ENCODE assay signal across 32 mouse cellular contexts in the genomic region with DNA sequence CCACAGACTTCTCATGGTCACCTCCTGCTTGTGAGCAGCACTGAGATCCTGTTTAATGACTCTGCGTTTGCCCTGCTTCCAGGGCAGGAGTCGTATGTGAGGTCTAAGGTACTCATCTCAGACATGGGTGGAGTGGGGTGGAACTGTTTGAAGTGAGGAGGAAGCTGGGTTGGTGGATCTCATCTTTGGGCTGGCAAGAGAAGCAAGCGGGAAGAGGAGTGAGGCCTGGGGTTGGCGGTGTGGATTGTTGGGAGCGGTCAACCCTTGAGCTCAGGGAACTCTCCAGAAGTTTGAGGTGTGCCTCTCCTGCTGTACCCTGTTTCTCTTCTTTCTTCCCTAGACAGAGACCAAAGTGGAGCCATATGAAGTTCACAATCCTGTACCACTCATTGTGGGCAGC. TPM values are rescaled to one million over a fixed set of nuclear protein-coding genes. Genes with fewer than 3 reads are reported as not detected.
DNase-seq lines count a peak whose midpoint lies in the region; ATAC-seq and TF ChIP-seq lines count a peak whose summit lies in the region.
"Had no signal": no experiment of that assay in that cellular context is flagged by ENCODE, and none has a peak within 500 bp of the region (broad histone marks: within the 10 kb centered on the region; RNA-seq: fewer than 3 reads in every experiment).

No protein-coding gene starts in this region.

- H3K27ac ChIP-seq in heart, embryonic 10.5 days, result no peak overlapping the region
- H3K27ac ChIP-seq in stomach, postnatal 0 days (replicated peaks), result no peak overlapping the region
- H3K27ac ChIP-seq: embryonic facial prominence, embryonic 12.5 days; embryonic facial prominence, embryonic 15.5 days; forebrain, embryonic 13.5 days; gastrocnemius, adult 2 months; heart, adult 2 months; heart, embryonic 15.5 days; hindbrain, embryonic 10.5 days; hindbrain, embryonic 13.5 days had no signal

- no peak overlapping the region for H3K4me3 ChIP-seq in heart, embryonic 10.5 days
- H3K4me3 ChIP-seq in stomach, postnatal 0 days (ENCODE audit: low read depth, low read length), result no peak overlapping the region
- H3K4me3 ChIP-seq: embryonic facial prominence, embryonic 12.5 days; embryonic facial prominence, embryonic 15.5 days; forebrain, embryonic 13.5 days; gastrocnemius, adult 2 months; heart, adult 2 months; heart, embryonic 12.5 days; heart, embryonic 15.5 days; hindbrain, embryonic 10.5 days; hindbrain, embryonic 13.5 days had no signal

- no peak overlapping the region for H3K9ac ChIP-seq in stomach, postnatal 0 days (ENCODE audit: low read length)
- H3K9ac ChIP-seq: embryonic facial prominence, embryonic 12.5 days; embryonic facial prominence, embryonic 15.5 days; forebrain, embryonic 13.5 days; forebrain, postnatal 0 days; heart, embryonic 12.5 days; heart, embryonic 15.5 days; hindbrain, embryonic 13.5 days had no signal

- H3K9me3 ChIP-seq in heart, embryonic 10.5 days, result no peaks in the 10 kb centered on the region
- no peaks in the 10 kb centered on the region for H3K9me3 ChIP-seq in stomach, postnatal 0 days (ENCODE audit: control insufficient read depth, low read length)
- H3K9me3 ChIP-seq: embryonic facial prominence, embryonic 12.5 days; embryonic facial prominence, embryonic 15.5 days; forebrain, embryonic 13.5 days; heart, embryonic 12.5 days; heart, embryonic 15.5 days; hindbrain, embryonic 10.5 days; hindbrain, embryonic 13.5 days had no signal

- TF ChIP-seq CTCF in stomach, postnatal 0 days (IDR thresholded peaks at IDR 0.05; ENCODE audit: low read depth), result no peak

- no peaks in the 10 kb centered on the region for H3K4me1 ChIP-seq in heart, embryonic 10.5 days
- H3K4me1 ChIP-seq in stomach, postnatal 0 days (replicated peaks; ENCODE audit: control insufficient read depth, insufficient read depth), result no peaks in the 10 kb centered on the region
- H3K4me1 ChIP-seq: embryonic facial prominence, embryonic 12.5 days; embryonic facial prominence, embryonic 15.5 days; forebrain, embryonic 13.5 days; heart, embryonic 12.5 days; heart, embryonic 15.5 days; hindbrain, embryonic 13.5 days had no signal

- H3K4me2 ChIP-seq in stomach, postnatal 0 days (replicated peaks; ENCODE audit: low read depth), result no peak overlapping the region
- H3K4me2 ChIP-seq: embryonic facial prominence, embryonic 12.5 days; embryonic facial prominence, embryonic 15.5 days; forebrain, embryonic 13.5 days; heart, embryonic 12.5 days; heart, embryonic 15.5 days; hindbrain, embryonic 13.5 days had no signal

- WGBS in heart, embryonic 10.5 days, result 91% methylated on average over 5 of the region's 5 CpGs
- WGBS in stomach, postnatal 0 days, result 95% methylated on average over 5 of the region's 5 CpGs

- no peak for TF ChIP-seq EP300 in stomach, postnatal 0 days (optimal IDR thresholded peaks at IDR 0.05)

- no peaks in the 10 kb centered on the region for H3K36me3 ChIP-seq in heart, embryonic 10.5 days
- no peaks in the 10 kb centered on the region for H3K36me3 ChIP-seq in stomach, postnatal 0 days (ENCODE audit: control insufficient read depth, insufficient read depth, low read length)
- H3K36me3 ChIP-seq: embryonic facial prominence, embryonic 12.5 days; embryonic facial prominence, embryonic 15.5 days; heart, embryonic 12.5 days; heart, embryonic 15.5 days; hindbrain, embryonic 10.5 days; hindbrain, embryonic 13.5 days had no signal

- H3K27me3 ChIP-seq in heart, embryonic 10.5 days (ENCODE audit: insufficient read depth, poor library complexity, severe bottlenecking), result peaks cover 4% of the 10 kb centered on the region; the same call in 1 of the 2 replicates
- H3K27me3 ChIP-seq in stomach, postnatal 0 days (ENCODE audit: control insufficient read depth, insufficient read depth, low read length), result no peaks in the 10 kb centered on the region
- H3K27me3 ChIP-seq: embryonic facial prominence, embryonic 12.5 days; embryonic facial prominence, embryonic 15.5 days; forebrain, embryonic 13.5 days; hindbrain, embryonic 13.5 days had no signal

- ATAC-seq in neutrophil, adult 5-6 weeks (ENCODE audit: extremely low read depth, insufficient number of reproducible peaks, low FRiP score, poor library complexity, severe bottlenecking), result 0 out of 2 replicates have a peak, but pooled peaks have one; percentile 6
- ATAC-seq in stomach, postnatal 0 days (ENCODE audit: low FRiP score, low TSS enrichment), result no peak
- ATAC-seq: CD4-positive, CD25-positive, alpha-beta regulatory T cell, adult 4 months; forebrain, embryonic 13.5 days; forebrain, postnatal 0 days; hindbrain, embryonic 16.5 days had no signal

- DNase-seq in heart, embryonic 10.5 days (ENCODE audit: low spot score), result peak; percentile 55
- no peak for DNase-seq in heart, adult 8-10 months (ENCODE audit: low spot score)
- peak; percentile 0 for DNase-seq in lung, postnatal 10 days
- no peak for DNase-seq in lung, postnatal 36 days
- DNase-seq in stomach, postnatal 0 days (ENCODE audit: low spot score), result peak; percentile 5
- DNase-seq: adrenal gland, adult 2 months; adrenal gland, postnatal 14 days; cerebellum, adult 11 months; cerebellum, adult 2 months; cerebellum, adult 9-11 months; cerebellum, postnatal 25 days; forebrain, postnatal 0 days; gastrocnemius, adult 2 months; gastrocnemius, postnatal 14 days; heart, adult 2 months; heart, postnatal 10 days had no signal

RNA-seq across cellular contexts. Expression of a gene that starts 13.0 kb away (rescaled TPM):
- 0.05 and 0.10 TPM in 2 replicates for polyA plus RNA-seq in heart, embryonic 10.5 days (2016; fragmentation: Nextera tagmentation; extraction: Ambion mirVana)
- total RNA-seq in heart, adult 8-10 months (2022), result under 1 TPM; 0.16 to 0.41 (median 0.27) TPM
- 44.3 and 62.5 TPM in 2 replicates for total RNA-seq in neutrophil, adult 5-6 weeks (2017)
- polyA plus RNA-seq in stomach, postnatal 0 days (2015; fragmentation: Nextera tagmentation; extraction: Ambion mirVana), result 0.19 and 0.22 TPM in 2 replicates
- polyA plus RNA-seq: C2C12; CD4-positive, CD25-positive, alpha-beta regulatory T cell, adult 4 months; embryonic facial prominence, embryonic 12.5 days; hindbrain, embryonic 10.5 days; hindbrain, embryonic 13.5 days had no signal

RNA-seq across cellular contexts. Expression of a gene that starts 37.8 kb away (rescaled TPM):
- not detected in 2 replicates for polyA plus RNA-seq in heart, embryonic 10.5 days (2016; fragmentation: Nextera tagmentation; extraction: Ambion mirVana)
- under 1 TPM in 1 of 4 experiments, not detected in 3; 0.09 TPM for total RNA-seq in heart, adult 8-10 months (2022)
- 0.12 and 1.8 TPM in 2 replicates for total RNA-seq in neutrophil, adult 5-6 weeks (2017)
- polyA plus RNA-seq in stomach, postnatal 0 days (2015; fragmentation: Nextera tagmentation; extraction: Ambion mirVana), result not detected in 2 replicates
- total RNA-seq: common myeloid progenitor, adult 5-6 weeks; gastrocnemius, adult 2 months; gastrocnemius, postnatal 14 days; gastrocnemius, postnatal 4 days; heart, postnatal 10 days; MEL had no signal
- polyA plus RNA-seq: C2C12; embryonic facial prominence, embryonic 12.5 days; embryonic facial prominence, embryonic 15.5 days; forebrain, embryonic 13.5 days; heart, embryonic 12.5 days; hindbrain, embryonic 10.5 days; hindbrain, embryonic 13.5 days; hindbrain, embryonic 16.5 days had no signal

RNA-seq across cellular contexts. Expression of a gene that starts 53.9 kb away (rescaled TPM):
- polyA plus RNA-seq in heart, embryonic 10.5 days (2016; fragmentation: Nextera tagmentation; extraction: Ambion mirVana), result 0.09 TPM in 1 of 2 replicates, not detected in the other
- total RNA-seq in heart, adult 8-10 months (2022), result under 1 TPM in 1 of 4 experiments, not detected in 3; 0.09 TPM
- 23.6 and 30.6 TPM in 2 replicates for total RNA-seq in neutrophil, adult 5-6 weeks (2017)
- not detected in 2 replicates for polyA plus RNA-seq in stomach, postnatal 0 days (2015; fragmentation: Nextera tagmentation; extraction: Ambion mirVana)
- total RNA-seq: adrenal gland, adult 2 months; adrenal gland, postnatal 14 days; adrenal gland, postnatal 4 days; common myeloid progenitor, adult 5-6 weeks; forebrain, postnatal 0 days; gastrocnemius, adult 2 months; gastrocnemius, postnatal 14 days; gastrocnemius, postnatal 4 days; heart, postnatal 10 days; heart, postnatal 36 days; MEL had no signal
- polyA plus RNA-seq: adrenal gland, adult 2 months; C2C12; CD4-positive, CD25-positive, alpha-beta regulatory T cell, adult 4 months; cerebellum, adult 2 months; embryonic facial prominence, embryonic 12.5 days; embryonic facial prominence, embryonic 15.5 days; forebrain, embryonic 13.5 days; forebrain, postnatal 0 days; heart, adult 2 months; heart, embryonic 12.5 days; heart, embryonic 15.5 days; hindbrain, embryonic 13.5 days; hindbrain, embryonic 16.5 days had no signal

RNA-seq across cellular contexts. Expression of a gene that starts 54.0 kb away (rescaled TPM):
- polyA plus RNA-seq in heart, embryonic 10.5 days (2016; fragmentation: Nextera tagmentation; extraction: Ambion mirVana), result 0.06 and 0.25 TPM in 2 replicates
- total RNA-seq in heart, adult 8-10 months (2022), result 10 to 100 TPM in 1 of 4 experiments, 1 to 10 TPM in 3; 2.2 to 26.5 (median 3.1) TPM
- total RNA-seq in neutrophil, adult 5-6 weeks (2017), result 339 and 346 TPM in 2 replicates
- polyA plus RNA-seq in stomach, postnatal 0 days (2015; fragmentation: Nextera tagmentation; extraction: Ambion mirVana), result 0.91 and 0.99 TPM in 2 replicates
- total RNA-seq: MEL had no signal
- polyA plus RNA-seq: C2C12 had no signal

Comparison
In these comparisons a context has a peak if more than half of its experiments do, and no peak if none do; other contexts are left out.
1. DNase-seq: peak in heart, embryonic 10.5 days (single experiment), lung, postnatal 10 days (single experiment) and stomach, postnatal 0 days (single experiment); none in heart, adult 8-10 months (single experiment) and lung, postnatal 36 days (single experiment).
2. RNA of a gene that starts 13.0 kb away (total RNA-seq): 44.3 to 62.5 TPM in neutrophil, adult 5-6 weeks; 0.16 to 0.41 TPM in heart, adult 8-10 months; every median in the first group is over 10 times any median in the second.
3. RNA of a gene that starts 53.9 kb away (total RNA-seq): 23.6 to 30.6 TPM in neutrophil, adult 5-6 weeks; 0.09 TPM in heart, adult 8-10 months; every median in the first group is over 10 times any median in the second.